Mouse (Mus musculus): ENCODE measurements around the gene Spg11.
A peak's percentile ranks its signal among the peaks of the same experiment; 100 is the strongest.

Spg11 gene

DNA sequence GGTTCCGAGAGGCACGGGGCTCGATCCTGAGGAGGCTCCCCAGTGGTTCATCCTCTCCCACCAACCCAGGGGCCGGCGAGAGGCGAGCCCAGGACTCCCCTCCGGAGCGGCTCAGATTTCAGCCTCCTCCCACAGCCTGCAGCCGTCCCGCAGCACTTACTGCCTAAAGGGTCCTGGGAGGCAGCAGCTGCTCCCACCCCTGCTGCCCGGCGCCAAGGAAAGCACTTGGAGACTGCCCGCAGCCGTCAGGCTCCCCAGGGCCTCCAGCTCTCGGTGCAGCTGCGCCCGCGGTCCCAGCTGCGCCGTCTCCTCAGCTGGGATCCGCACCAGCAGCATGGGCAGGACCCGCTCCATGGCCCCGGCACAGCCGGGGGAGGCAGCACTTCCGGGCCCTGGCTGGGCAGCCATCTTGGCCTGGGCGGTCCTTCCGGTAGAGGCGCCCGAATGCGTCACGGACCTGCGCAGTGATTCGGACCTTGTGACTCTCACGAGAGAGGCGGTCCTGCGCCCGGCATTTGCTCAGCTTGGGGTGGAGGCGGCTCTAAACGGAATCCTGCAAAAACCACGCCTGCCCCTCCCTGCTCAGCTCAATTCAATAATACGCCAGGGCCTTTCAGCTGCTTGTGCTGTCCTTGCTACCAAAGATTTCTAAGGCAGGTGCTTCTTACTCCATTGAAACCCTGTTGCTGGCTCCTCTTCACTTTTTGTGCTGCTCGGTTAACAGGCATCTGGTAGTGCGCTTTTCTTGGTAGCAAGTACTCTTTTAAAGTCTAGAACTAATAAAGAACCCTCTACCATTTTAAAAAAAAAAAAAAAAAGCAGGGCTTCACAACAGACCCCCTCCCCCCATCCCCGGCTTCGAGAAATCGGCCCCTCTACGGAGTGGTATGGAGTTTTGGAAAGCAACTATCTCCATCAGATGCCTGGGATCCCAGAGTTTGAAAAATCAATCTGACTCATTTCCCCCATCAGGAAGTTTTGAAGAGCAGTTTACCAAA, at the start of gene Spg11:
Spg11 (minus strand) TSS at position 426 of the 998 bp plus-strand sequence.
- DNase-seq = peak; percentile 98

DNA sequence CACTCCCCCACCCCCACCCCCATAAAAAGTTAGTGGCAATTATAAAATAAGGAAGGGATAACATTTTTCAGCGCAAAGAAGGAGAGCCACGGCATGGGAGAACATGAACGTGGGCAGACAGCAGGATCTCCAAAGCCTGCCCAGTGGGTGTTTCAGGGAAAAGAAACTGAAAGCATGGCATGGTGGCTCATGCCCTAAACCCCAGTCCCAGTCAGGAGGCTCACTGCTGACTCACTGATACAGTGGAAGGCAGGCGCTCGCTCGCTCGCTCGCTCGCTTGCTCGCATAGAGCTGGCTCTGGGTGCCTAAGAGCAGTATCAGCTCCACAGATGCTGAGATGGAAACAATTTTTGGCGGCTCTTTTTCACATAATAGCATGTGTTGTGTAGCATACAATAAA, 46.1 kb upstream of the Spg11 start:
- DNase-seq = no peak

DNA sequence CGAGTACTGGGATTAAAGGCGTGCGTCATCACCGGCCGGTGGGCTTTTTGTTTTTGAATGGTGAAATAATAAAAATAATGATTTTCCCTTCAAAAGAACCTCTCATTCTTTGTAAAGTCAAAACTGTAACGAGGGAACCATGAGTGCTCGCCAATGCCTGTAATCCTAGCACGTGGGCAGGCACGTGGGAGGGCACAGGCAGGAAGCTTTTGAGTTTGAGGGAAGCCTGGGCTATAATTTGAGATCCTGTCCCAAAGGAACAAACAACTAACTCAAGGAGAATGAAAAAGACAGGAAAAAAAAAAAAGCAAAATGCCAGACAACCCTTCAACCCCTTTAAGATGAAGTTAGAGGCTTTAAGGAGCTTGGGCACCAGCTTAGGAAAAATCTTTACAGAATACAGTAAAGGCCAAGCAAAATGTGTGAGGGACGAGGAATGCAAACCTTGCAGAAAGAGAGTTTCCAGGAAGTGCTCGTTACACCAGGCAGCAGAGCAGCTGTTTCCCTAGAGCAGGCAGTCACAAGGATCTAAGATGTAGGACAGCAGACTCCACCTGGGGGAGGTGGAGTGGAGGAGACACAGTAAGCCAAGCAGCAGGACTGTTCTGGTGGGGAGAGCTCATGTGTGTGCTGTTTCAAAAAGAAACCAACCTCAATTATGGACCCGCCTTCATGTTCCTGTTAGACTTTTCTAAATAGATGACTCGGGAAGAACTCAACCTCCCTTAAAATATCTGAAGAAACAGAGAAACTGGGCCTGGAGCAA, 45.4 kb upstream of the Spg11 start:
- DNase-seq = no peak

DNA sequence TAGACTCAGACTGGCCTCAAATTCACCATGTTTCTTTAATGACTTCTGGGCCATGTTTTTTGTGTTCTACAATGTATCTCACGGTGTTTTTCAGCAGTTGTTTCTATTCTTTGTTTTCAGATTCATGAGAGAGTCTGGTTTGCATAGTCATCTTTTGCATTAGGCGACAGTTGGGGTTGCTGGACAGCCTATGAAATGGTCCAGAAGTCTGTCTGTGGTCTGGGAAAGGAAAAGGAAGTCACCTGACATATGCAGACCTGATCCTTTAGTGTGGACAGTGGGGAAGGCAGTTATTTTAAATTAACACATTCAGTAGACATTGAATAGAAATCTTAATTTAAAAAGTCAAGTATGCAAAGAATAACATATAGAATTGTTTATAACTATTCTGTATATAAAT, 44.3 kb upstream of the Spg11 start:
- DNase-seq = no peak

DNA sequence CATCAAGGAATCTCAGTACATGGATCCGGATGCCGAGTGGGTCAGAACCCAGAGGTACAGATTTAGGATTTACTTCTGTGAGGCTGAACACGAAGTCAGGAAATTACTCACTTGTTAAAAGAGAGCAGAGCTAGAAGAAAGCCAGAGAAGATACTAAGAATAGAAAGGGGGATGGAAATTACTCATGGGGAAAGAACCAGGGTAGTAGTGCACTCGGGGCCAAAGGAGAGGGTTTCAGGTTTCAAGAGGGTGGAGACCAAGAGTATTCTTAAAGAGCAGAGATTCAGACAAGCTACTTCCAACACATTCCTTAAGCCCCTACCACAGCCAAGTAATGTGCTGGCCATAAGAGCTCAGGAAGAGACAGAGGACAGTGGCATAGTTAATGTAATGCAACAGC, 43.4 kb upstream of the Spg11 start:
- DNase-seq = no peak

DNA sequence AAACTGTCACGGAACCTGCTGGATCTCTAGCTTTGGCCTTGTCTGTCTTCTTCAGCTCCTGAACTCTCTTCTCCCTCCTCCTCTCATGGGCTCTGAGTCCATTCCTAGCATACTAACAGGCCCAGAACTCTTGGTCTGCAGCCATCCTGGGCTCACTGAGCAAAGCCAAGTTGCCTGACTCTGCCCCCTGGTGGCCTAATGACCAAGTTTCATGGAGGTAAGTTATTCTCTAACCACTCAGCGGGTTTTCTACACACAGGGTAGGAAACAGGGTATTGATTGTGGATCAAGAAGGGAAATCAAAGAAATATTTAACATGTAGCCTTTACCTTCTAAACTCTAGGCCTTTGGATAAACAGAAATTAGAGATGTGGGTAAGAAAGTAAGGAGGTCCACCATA, 42.5 kb upstream of the Spg11 start, which contains the start of gene Trim69:
Trim69 (plus strand) TSS at position 21 of the 400 bp plus-strand sequence.
- DNase-seq = peak; percentile 90

DNA sequence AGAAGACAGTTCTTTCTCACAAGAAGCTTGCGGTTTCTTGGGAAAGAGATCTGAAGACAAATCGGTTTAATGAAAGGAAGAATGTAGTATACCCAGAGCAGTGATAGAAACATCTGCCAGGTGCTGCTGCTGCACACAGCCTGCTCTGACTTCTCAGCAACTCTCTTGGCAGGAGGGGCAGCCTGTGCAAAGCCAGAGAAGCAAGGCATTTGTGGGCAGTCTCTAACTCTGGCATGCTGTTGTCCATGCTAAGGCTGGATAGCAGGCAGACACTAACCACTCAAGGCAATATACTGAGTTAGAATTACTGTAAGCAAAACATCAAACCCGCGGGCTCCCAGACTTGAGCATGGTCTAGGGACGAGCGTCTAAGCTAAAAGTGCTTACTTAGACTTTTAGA, 41.5 kb upstream of the Spg11 start:
- DNase-seq = no peak

DNA sequence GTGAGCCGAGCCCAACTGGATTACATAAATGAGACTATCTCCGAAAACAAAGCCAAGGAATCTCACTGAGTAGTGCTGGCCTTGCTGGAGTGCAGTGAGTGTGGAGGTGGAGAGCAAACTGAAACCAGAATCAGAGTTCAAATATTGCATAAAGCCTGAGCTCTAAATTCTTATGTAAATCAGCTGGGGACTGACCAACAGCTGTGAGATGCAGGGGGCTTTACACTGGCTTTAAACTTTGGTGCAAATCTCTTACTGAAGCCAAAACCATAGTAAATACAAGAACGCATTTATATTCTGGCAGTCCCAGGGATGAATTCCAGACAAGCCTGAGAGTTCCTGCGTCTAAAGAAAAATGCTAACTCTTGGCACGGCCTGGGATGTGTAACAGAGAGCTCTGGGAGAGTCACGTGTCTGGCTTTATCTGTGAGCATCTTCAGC, 40.2 kb upstream of the Spg11 start:
- no peak for DNase-seq

DNA sequence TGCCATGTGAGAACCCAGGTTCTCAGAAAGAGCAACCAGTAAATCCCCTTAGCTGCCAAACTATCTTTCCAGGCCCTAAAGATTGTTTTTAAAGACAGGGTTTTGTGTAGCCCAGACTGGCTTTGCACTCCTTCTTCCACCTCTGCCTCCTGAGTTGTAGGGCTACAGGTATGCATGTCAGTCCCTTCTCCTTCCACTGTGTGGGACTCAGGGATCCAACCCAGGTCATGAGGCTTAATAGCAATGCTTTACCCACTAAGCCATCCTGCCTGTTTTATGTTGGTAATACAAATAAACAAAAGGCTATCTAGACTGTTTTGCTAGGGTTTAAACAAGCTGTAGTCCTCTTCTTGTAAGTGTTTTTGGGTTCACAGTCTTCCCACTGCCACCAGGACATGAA, 39.4 kb upstream of the Spg11 start:
- no peak for DNase-seq

DNA sequence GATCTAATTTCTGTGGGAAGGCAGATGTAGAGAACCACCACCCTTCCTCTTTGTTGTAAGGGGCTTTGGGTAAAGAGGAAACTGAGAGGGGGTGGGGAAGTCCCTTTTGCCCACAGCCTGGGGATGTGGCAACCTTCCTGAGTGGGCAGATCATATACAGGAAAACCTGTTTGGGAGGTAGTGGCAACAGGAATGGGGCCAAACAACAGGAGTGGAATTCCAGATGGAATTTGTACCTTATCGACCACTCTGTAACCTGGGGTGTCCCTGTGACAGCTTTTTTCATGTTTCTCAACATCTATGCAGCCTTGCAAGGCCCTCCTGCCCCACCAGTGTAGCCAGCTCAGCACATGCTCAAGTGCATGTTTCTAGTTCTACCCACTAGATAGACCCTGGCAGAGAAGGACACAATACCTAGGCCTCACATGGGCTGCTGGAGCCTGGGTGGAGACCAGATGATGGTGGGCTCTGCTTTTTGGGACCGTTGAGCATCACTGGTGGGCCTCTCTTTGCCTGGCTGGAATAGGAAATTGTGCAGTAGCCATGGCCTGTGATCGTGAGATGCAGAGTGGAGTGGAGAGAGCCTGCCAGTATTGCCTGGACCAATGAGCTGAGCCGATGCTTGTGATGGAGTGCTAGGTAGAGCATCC, 38.0 kb upstream of the Spg11 start:
- no peak for DNase-seq

DNA sequence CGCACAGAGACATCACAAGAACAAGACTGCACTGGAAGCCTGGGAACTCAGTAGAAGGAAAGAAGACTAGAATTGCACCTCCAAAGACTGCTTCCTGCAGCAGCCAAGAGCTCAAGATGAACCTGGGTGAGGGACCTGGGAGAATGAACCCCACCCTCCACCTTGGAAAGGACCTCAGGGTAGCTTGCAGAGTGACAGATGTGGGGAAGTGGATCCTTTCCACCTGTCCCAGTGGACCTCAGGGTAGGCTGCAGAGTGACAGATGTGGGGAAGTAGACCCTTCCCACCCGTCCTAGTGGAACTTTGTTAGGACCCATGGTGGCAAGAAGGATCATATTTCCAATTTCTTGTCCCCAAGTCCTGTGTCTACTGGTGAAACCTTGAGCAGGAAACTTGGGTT, 37.1 kb upstream of the Spg11 start:
- no peak for DNase-seq

DNA sequence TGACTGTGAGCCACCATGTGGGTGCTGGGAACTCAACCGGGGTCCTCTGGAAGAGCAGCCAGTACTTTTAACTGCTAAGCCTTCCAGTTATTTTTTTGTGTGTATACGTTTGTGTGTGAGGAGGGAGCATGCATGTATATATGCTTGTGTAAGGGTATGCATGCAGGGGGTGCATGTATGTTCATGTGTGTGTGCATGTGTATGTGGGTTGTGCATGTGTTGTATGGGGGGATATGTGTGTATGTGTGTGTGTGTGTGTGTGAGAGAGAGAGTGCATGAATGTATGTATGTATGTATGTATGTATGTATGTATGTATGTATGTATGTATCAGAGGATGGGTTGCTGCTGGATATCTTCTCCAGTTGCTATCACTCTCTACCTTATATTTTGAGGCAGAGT, 36.3 kb upstream of the Spg11 start:
- DNase-seq = no peak

DNA sequence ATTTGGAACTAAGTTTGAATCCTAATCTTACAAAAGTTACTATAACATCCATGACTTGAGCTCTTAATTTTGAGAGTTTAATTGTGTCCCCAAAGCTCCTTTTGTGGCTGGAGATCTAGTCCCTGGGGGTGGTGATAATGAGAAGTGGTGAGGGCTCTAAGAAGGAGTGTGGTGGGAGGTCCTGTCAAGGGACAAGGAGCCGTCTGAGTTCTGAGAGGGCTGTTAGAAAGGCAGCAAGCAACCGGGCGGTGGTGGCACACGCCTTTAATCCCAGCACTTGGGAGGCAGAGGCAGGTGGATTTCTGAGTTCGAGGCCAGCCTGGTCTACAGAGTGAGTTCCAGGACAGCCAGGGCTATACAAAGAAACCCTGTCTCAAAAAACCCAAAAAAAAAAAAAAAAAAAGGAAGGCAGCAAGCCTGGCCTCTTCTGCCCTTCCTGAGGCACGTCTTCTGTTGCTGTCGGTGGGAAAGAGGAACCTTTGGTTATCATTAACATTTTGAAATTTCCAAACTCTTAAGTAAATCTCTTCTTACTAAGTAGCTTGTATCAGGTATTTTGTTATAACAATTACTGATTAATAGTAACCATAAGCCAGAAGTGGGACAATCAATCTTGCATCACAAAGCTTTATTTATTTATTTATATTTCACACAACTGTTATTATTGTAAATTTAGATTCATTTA, 35.6 kb upstream of the Spg11 start:
- DNase-seq = no peak

DNA sequence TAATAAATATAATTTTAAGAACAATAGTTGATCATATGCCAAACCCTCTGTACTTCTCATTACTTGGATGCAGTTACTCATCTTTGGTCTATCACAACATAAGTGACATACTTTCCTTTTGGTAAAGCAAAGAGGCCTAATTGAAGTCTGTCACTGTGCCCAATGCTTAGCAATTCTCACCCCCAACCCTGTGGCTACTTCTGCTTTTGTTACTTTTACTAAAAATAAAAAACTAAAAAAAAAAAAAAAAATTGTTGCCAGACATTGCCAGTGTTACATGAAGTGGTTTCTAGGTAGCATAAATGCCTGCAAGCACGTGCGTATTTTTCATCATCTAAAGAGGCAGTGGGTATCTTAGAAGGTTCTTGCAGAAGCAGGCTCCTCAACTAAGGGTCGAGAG, 34.7 kb upstream of the Spg11 start:
- DNase-seq = no peak

DNA sequence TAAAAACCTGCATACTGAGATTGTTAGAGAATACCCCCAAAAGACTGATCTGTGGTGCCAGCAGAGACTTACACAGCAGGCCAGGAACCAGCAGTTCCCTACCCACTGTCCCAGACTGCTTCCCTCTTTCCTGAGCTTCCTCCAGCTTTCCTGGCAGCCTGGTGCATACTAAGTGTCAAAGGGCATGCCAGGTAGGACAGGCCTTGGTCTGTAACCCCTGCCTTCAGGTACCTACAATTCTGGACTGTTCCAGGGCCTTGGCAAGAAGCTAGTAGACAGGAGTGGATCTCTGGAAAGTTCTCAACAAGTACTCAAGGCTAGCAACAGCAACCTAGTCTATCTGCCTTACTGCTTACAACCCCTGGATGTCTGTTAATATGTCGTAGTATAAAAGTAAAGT, 33.0 kb upstream of the Spg11 start:
- no peak for DNase-seq

DNA sequence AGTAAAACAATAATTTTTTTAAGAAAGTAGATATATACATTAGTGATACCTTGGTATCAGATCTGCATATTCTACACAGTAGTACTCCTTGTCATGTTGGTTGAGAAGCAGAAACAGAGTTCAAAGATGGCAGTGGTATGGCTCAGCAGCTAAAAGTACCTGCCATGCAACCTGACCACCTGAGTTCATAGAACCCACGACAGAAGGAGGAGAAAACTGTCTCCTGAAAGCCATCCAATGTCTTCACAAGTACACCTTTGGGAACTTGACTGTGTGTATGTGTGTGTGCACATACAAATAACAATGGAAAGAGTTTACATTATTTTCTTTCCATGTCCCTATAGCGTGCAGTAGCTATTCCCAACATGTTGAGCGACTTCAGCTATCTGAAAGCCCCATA, 31.5 kb upstream of the Spg11 start:
- DNase-seq = no peak

DNA sequence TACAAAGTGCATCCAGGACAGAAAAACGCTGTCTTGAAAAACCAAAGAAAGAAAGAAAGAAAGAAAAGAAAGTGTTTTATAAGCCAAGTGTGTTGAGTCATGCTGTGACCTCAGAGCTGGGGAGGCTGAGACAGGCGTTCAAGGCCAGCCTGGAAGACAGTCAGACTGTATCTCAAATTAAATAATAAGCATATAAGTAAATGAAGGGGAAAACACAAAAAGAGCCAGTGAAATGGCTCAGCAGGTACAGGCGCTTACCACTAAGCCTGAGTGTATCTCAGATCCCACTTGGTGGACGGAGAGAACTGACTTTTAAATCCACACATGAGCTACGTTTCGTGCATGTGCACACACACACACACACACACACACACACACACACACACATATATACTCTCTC, 31.1 kb upstream of the Spg11 start:
- DNase-seq = no peak

DNA sequence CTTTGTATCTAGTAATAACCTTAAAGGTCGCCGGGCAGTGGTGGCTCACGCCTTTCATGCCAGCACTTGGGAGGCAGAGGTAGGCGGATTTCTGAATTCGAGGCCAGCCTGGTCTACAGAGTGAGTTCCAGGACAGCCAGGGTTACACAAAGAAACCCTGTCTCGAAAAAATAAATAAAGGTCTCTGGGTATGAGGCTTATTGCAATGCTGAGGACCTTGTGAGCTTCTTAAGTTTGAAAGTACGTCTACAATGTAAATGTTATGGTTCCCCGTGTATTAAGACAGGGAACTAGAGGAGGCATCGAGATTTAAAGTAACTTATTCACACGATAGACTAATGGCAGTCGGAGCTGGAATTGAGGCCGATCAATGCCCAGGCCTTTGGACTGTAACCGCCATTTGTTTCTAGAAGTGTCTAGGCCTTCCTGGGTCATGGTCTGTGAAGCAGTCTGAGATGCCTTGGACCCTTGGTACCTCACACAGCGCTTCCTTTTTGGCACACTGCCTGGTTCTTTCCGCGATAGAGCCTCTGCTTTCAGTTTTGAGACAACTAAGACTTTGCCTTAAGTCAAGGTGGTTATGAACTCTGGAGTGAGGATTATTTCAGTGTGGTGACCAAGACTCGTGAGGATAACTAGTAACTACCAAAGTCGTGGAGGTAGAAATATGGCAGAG, 30.2 kb upstream of the Spg11 start:
- DNase-seq = peak; percentile 87

DNA sequence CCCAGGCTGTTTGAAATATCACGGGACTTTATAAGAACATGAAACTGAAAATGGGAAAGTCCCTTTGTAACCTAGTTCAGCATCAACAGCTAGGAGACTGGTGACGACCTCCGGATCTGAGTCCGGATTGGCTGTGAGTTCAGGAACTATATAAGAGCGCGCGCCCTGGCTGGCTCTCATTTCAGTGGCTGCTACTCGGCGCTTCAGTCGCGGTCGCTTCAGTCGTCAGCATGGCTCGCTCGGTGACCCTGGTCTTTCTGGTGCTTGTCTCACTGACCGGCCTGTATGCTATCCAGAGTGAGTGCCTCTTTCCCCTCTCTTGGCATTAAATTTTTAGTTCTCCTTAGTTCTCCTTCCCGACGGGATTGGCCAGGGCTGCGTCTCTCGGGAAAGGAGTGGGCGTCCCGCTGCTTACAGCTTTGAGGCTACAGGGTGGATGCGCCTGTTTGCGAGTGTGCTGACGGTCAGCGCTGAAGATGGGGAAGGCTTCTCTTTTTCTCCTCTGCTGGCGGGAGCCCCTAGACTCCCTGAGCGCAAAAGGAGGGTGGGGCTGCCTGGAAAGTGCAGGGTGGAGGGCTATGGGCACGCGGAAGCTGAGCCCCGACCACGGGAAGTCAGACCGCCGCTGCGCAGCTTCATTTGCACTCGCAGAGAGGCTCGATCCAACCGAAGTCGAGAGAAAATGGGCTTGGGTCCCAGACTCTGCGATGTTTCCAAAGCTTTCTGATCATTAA, 29.5 kb upstream of the Spg11 start, which contains the start of gene B2m:
B2m (plus strand) TSS at position 179 of the 734 bp plus-strand sequence.
- DNase-seq = peak; percentile 97

DNA sequence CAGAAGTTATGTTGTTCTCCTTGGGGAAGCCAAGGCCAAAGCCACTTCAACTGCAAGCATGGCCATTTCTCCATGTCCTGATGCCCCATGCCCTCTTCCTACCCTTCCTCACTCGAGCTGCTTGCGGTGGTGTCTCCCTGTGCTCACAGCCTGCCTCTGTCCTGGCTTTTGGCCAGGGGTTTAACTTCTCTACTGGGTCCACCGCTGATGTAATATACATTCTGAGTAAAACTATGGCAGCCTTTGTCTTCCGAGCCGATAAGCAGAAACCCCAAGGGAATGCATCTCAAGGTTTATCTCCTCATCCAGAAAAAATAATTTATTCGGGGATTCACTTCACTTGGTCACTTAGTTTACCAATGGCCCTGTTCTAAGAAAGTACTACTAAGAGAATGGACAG, 28.5 kb upstream of the Spg11 start:
- peak; percentile 31 for DNase-seq

DNA sequence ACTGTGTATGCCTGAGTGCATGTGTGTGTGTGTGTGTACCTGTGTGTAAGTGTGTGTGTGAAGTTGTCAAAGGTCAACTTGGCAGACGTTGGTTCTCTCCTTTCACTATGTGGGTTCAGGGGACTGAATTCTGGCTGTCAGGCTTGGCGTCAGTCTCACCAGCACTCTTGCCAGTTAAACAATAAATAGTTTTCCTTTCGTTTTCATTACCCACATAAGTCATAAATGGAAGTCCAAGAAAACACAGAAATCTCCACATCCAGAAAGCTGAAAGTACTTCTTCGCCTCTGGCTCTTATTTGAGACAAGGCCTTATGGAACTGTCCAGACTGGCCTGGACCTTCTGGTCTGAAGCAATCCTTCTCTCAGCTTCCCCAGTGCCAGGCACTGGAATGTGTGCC, 27.6 kb upstream of the Spg11 start:
- peak; percentile 28 for DNase-seq
